Mouse (Mus musculus) stomach, embryonic 15.5 days (tissue): ENCODE measurements around the gene Zswim8. TPM values are rescaled to one million over a fixed set of nuclear protein-coding genes. Genes with fewer than 3 reads are reported as not detected.
"Not testable (repeated sequence)": the region's sequence is repeated elsewhere in the genome, so short reads cannot be mapped to it uniquely, and the experiment has no call there.

Source experiments
- ATAC-seq: fragments of 200-750 bp; cut with Nextera tagmentation; 2 replicates; pipeline ENCODE4 v1.8.0; 2017; ENCODE audit warnings: low read depth, moderate number of reproducible peaks, moderate TSS enrichment; ENCODE audit not compliant: insufficient read depth, low FRiP score
- H3K27ac ChIP-seq: fragments of 300-500 bp; sonication (generic); 2 replicates; pipeline ENCODE4 v1.5.1; 2015; ENCODE audit warnings: mild to moderate bottlenecking, inconsistent platforms
- H3K27me3 ChIP-seq: fragments of 300-500 bp; sonication (generic); replicated peaks from 2 replicates; pipeline ENCODE4 v1.6.1; 2015; ENCODE audit warnings: inconsistent platforms
- H3K36me3 ChIP-seq: fragments of 300-500 bp; sonication (generic); 2 replicates; pipeline ENCODE4 v1.6.1; 2015; ENCODE audit warnings: inconsistent platforms
- H3K4me1 ChIP-seq: fragments of 300-500 bp; sonication (generic); 2 replicates; pipeline ENCODE4 v1.6.1; 2015; ENCODE audit warnings: inconsistent platforms
- H3K4me2 ChIP-seq: fragments of 300-500 bp; sonication (generic); 2 replicates; pipeline ENCODE4 v1.6.1; 2015; ENCODE audit warnings: mild to moderate bottlenecking, inconsistent platforms
- H3K4me3 ChIP-seq: fragments of 300-500 bp; sonication (generic); replicated peaks from 2 replicates; pipeline ENCODE4 v1.5.1; 2015; ENCODE audit warnings: inconsistent platforms
- H3K9ac ChIP-seq: fragments of 300-500 bp; sonication (generic); 2 replicates; pipeline ENCODE4 v1.6.1; 2015; ENCODE audit warnings: inconsistent platforms
- H3K9me3 ChIP-seq: fragments of 300-500 bp; sonication (generic); 2 replicates; pipeline ENCODE4 v1.6.1; 2016; ENCODE audit warnings: inconsistent platforms
- WGBS: fragments of 180-500 bp; shearing (Covaris S2); methylation state at CpG from one replicate; pipeline ENCODE4 v1.1.7; 2015; 5-methylcytosine and 5-hydroxymethylcytosine counted together
- polyA plus RNA-seq: library from polyadenylated mRNA; unstranded; fragments of >200 nt; fragmentation: Nextera tagmentation; extraction: Ambion mirVana; gene quantifications from 2 replicates; pipeline ENCODE4 v1.2.1, GENCODE M21; 2015

Gene Zswim8
- polyA plus RNA-seq, 1 experiment from 2014 or later = 27.3 TPM

DNA sequence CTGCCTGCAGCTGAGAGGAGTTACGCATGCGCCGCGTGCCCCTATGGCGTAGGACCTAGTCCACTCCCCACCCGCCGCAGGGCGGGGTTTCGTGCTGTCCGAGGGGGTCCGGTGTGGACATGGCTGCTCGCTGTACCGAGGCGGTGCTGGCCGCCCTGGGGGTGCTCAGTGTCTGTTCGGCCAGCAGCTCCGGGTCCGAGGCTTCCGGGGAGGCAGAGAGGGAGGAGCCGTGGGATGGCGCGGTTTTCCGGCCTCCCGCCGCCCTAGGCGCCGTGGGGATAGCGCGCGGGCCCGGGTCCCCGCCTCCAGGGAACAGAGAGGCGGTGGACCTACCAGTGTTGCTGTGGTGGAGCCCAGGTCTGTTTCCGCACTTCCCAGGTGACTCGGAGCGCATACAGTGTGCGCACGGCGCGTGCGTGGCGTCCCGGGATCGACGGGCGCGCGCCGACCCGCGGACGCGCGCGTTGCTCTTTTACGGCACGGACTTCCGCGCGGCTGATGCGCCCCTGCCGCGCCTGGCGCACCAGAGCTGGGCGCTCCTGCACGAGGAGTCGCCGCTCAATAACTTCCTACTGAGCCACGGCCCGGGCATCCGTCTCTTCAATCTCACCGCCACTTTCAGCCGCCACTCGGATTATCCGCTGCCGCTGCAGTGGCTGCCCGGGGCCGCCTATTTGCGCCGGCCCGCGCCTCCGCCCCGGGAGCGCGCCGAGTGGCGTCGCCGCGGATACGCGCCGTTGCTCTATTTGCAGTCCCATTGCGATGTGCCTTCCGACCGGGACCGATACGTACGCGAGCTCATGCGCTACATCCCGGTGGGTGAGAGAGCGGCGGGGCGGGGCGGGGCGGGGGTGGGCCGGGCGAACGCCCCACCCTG lies 12.2 kb upstream of the Zswim8 start, which contains the start of gene Fut11:
TSS of gene Fut11 (plus strand) at position 85 of the 877 bp plus-strand sequence.
- Histone ChIP-seq H3K4me1 (peaks cover 21% of the 10 kb centered on the region), H3K9ac (peak within 1 kb of the TSS; percentile 75), H3K27me3 (no peaks in the 10 kb centered on the region), H3K36me3 (peaks cover 32% of the 10 kb centered on the region), H3K9me3 (no peaks in the 10 kb centered on the region), H3K4me3 (peak within 1 kb of the TSS; percentile 76), H3K27ac (peak within 1 kb of the TSS; percentile 97), H3K4me2 (peak within 1 kb of the TSS; percentile 72)
- peak; percentile 92 for ATAC-seq
- WGBS = under 1% methylated on average over 107 of the region's 111 CpGs

DNA sequence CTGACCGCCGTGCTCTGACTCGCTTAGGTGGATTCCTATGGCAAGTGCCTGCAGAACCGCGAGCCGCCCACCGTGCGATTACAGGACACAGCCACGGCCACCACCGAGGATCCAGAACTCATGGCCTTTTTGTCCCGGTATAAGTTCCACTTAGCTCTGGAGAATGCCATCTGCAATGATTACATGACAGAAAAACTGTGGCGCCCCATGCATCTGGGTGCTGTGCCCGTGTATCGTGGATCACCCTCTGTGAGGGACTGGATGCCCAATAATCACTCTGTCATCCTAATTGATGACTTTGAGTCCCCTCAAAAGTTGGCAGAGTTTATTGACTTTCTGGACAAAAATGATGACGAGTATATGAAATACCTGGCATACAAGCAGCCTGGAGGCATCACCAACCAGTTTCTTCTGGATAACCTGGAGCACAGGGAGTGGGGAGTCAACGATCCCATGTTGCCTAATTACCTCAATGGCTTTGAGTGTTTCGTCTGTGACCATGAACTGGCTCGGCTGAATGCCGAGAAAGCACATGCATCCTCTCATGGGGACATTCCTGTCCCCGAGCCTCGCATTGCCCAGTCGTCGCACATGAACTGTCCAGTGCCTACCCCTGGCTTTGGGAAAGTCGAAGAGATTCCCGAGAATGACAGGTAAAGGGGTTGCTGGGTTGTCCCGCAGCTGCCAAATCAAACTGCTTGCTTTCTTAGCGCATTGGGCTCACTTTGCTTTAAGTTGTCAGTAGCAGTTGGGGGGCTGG lies 11.4 kb upstream of the Zswim8 start:
- WGBS = 11% methylated on average over 27 of the region's 27 CpGs
- ATAC-seq = no peak
- Histone ChIP-seq H3K4me3 (peak overlapping the region; percentile 76), H3K4me2 (peak overlapping the region; percentile 72), H3K36me3 (peaks cover 26% of the 10 kb centered on the region), H3K27ac (peak overlapping the region; percentile 97), H3K27me3 (no peaks in the 10 kb centered on the region), H3K9ac (peak overlapping the region; percentile 75), H3K4me1 (peaks cover 21% of the 10 kb centered on the region), H3K9me3 (no peaks in the 10 kb centered on the region)

DNA sequence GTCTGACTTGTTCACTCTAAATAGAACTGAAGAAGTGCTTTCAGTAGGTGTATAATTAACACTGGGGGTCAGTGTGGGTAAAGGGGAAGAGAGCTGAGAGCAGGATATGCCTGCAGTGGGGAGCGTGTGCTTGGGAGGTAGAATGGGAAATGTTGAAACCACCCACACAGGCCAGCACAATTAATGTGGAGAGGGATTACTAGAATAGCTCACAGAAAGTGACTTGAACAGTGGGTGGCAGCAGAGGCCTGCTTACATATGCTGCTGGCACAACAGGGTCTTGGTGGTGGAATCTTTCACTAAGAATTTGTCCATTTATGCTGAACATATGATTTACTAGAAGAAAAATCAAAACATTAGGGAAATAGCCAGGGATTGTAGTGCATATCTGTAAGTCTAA lies 10.4 kb upstream of the Zswim8 start:
- Histone ChIP-seq H3K4me2 (peak overlapping the region; percentile 72), H3K9ac (no peak overlapping the region), H3K4me1 (peaks cover 29% of the 10 kb centered on the region), H3K4me3 (peak overlapping the region; percentile 76), H3K27ac (0 out of 2 replicates have a peak overlapping the region, but pooled peaks have one; percentile 8), H3K36me3 (peaks cover 17% of the 10 kb centered on the region), H3K9me3 (no peaks in the 10 kb centered on the region), H3K27me3 (no peaks in the 10 kb centered on the region)
- 19% methylated on average over 1 of the region's 1 CpGs for WGBS
- ATAC-seq = no peak

DNA sequence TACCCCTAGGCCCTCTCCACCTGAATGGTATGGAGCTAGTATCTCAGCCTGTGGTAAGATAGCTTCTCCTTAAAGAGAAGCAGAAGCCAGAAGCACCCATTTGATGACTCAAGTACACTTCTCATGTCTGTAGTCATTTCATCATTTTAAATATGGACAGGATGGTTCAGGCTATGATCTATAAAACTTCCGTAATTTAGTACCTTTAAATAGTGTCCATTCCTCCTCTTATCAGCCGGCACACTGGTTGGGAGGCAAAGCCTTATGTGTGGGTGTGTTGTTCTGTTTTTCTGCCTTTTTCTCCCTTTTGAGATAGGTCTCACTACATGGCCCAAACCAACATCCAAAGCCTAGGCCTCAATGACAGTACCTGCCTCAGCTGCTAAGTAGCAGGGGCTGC lies 8.8 kb upstream of the Zswim8 start:
- ATAC-seq = no peak
- Histone ChIP-seq H3K36me3 (peaks cover 5% of the 10 kb centered on the region), H3K27ac (no peak overlapping the region), H3K9ac (no peak overlapping the region; the same call in 1 of the 2 replicates), H3K4me3 (no peak overlapping the region), H3K4me1 (peaks cover 30% of the 10 kb centered on the region), H3K9me3 (no peaks in the 10 kb centered on the region), H3K4me2 (no peak overlapping the region; the same call in 1 of the 2 replicates), H3K27me3 (no peaks in the 10 kb centered on the region)
- WGBS = 82% methylated on average over 2 of the region's 2 CpGs

DNA sequence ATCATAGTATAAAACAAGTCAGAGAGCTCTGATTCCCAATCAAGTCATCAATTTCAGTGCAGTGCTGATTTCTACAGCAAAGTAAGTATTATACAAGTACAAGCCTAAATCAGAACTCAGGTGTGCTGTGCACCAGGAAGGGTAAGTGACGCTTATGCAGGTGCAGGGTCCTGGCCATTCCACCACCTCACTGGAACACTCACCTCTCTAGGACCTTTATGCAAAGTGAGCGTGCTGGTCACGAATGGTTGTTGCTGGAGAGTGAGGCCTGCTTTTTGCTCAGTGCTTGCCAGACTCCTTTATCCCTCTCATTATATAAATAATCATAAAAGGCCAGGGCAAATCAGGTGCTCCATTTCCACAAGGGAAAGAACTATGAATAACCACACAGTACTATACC lies 7.0 kb upstream of the Zswim8 start:
- H3K4me1 ChIP-seq = peaks cover 32% of the 10 kb centered on the region
- H3K36me3 ChIP-seq = peaks cover 9% of the 10 kb centered on the region; the same call in 1 of the 2 replicates
- no peaks in the 10 kb centered on the region for H3K27me3 ChIP-seq
- no peak overlapping the region for H3K27ac ChIP-seq
- WGBS = 67% methylated on average over 3 of the region's 3 CpGs
- H3K9me3 ChIP-seq = no peaks in the 10 kb centered on the region
- no peak overlapping the region for H3K4me2 ChIP-seq
- H3K9ac ChIP-seq = no peak overlapping the region
- ATAC-seq = no peak
- no peak overlapping the region for H3K4me3 ChIP-seq

DNA sequence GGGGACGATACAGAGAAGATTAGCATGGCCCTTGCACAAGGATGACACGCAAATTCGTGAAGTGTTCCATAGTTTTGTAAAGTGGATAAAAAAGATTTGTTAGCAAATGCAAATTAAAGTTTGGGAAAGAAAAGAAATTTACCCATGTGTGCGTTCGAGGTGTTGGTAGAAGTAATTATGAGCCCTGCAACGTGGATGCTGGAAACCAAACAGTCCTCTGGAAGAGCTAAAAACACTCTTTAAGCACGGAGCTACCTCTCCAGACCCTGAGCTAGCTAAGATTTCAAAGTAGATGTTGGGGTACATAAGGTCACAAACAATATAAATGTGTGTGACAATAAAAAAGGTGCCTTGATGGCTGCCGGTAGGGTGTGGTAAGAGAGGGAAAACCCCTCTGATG lies 5.8 kb upstream of the Zswim8 start:
- ATAC-seq = no peak
- 0 out of 2 replicates have a peak overlapping the region, but pooled peaks have one; percentile 10 for H3K9ac ChIP-seq
- H3K27ac ChIP-seq = peak overlapping the region; percentile 23; the same call in 1 of the 2 replicates
- 72% methylated on average over 8 of the region's 8 CpGs for WGBS
- H3K4me1 ChIP-seq = peaks cover 24% of the 10 kb centered on the region
- peak overlapping the region; percentile 58 for H3K4me2 ChIP-seq
- no peaks in the 10 kb centered on the region for H3K27me3 ChIP-seq
- no peaks in the 10 kb centered on the region for H3K9me3 ChIP-seq
- H3K36me3 ChIP-seq = peaks cover 9% of the 10 kb centered on the region; the same call in 1 of the 2 replicates
- H3K4me3 ChIP-seq = peak overlapping the region; percentile 90

DNA sequence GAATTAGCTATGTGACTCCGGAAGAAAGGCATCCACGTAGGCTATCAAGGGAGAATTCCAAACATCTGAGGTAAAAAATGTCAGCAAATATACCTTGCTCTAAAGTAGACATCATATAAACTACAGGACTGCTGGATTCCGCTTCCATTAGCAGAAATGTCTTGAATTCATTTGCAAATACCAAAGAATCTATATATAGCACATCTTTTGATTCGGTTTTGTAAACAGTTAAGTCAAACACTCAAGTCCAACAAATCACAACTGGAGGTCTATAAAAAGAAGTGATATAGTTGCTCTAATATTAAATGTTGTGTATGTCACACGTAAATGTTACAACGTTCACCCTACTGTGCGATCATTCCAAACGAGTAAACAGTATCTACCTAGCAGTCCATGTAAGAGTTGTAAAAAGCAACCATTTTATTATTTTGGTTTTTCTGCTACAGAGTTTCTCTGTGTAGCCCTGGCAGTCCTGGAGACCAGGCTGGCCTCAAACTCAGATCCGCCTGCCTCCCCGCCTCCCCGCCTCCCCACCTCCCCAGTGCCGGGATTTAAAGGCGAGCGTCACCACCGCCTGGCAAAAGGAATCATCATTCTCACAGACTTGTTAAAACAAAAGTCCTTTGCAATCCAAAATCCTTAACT lies 5.1 kb upstream of the Zswim8 start:
- H3K27me3 ChIP-seq = no peaks in the 10 kb centered on the region
- 3% methylated on average over 15 of the region's 15 CpGs for whole genome bisulfite sequencing
- peaks cover 17% of the 10 kb centered on the region for H3K4me1 ChIP-seq
- H3K9me3 ChIP-seq = no peaks in the 10 kb centered on the region
- H3K27ac ChIP-seq = peak overlapping the region; percentile 95
- peak overlapping the region; percentile 85 for H3K9ac ChIP-seq
- no peak for ATAC-seq
- peak overlapping the region; percentile 90 for H3K4me3 ChIP-seq
- H3K4me2 ChIP-seq = peak overlapping the region; percentile 58
- H3K36me3 ChIP-seq = peaks cover 9% of the 10 kb centered on the region; the same call in 1 of the 2 replicates

DNA sequence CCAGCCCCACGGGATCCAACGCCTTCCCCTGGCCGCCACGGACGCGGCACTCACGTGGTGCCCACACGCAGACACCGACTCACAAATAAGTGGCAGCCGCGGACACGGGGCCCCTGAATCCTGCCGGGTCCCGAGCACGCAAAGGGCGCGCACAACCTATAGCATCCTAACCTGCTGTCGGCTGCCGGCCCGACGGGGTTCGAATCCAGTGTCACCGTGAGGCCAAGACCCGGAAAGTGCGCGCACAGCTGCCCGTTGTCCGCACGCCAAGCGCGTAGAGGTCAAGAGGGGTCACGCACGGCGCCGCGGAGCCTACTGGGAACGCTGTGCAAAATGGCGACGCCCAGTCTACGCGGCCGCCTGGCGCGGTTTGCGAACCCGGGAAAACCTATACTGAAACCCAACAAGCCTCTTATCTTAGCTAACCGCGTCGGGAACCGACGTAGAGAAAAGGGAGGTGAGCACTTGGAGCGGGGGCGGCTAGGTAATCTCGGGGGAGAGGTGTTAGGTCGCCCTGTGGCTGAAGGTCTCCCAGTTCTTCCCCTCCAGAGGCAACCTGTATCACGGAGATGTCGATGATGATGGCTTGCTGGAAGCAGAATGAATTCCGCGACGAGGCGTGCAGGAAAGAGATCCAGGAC lies 4.5 kb upstream of the Zswim8 start, which contains the start of gene Chchd1:
TSS of gene Chchd1 (plus strand) at position 266 of the 641 bp plus-strand sequence.
- Histone ChIP-seq H3K4me3 (peak within 1 kb of the TSS; percentile 90), H3K4me2 (peak within 1 kb of the TSS; percentile 58), H3K27me3 (no peaks in the 10 kb centered on the region), H3K9ac (peak within 1 kb of the TSS; percentile 85), H3K27ac (peak within 1 kb of the TSS; percentile 95), H3K4me1 (peaks cover 16% of the 10 kb centered on the region; the same call in 1 of the 2 replicates), H3K9me3 (no peaks in the 10 kb centered on the region), H3K36me3 (peaks cover 9% of the 10 kb centered on the region; the same call in 1 of the 2 replicates)
- under 1% methylated on average over 61 of the region's 61 CpGs for WGBS
- peak; percentile 73 for ATAC-seq

DNA sequence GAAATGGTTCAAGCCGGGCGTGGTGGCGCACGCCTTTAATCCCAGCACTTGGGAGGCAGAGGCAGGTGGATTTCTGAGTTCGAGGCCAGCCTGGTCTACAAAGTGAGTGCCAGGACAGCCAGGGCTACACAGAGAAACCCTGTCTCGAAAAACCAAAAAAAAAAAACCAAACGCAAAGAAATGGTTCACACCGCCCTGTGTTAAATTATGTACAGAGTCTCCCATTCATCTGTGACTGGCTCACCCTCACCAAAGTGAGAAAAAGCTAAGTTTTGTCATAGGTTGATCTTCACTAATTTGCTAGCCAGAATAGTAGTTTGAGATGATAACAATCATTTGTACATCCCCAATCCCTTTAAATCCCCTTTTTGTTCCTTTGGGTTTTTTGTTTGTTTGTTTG lies 3.9 kb upstream of the Zswim8 start:
- not testable (repeated sequence) for H3K9me3 ChIP-seq, H3K27me3 ChIP-seq, ATAC-seq, H3K36me3 ChIP-seq
- WGBS = 12% methylated on average over 8 of the region's 8 CpGs
- peak overlapping the region; percentile 58 for H3K4me2 ChIP-seq
- H3K27ac ChIP-seq = peak overlapping the region; percentile 95
- peak overlapping the region; percentile 90 for H3K4me3 ChIP-seq
- H3K9ac ChIP-seq = peak overlapping the region; percentile 85; the same call in 1 of the 2 replicates
- peaks cover 18% of the 10 kb centered on the region for H3K4me1 ChIP-seq

DNA sequence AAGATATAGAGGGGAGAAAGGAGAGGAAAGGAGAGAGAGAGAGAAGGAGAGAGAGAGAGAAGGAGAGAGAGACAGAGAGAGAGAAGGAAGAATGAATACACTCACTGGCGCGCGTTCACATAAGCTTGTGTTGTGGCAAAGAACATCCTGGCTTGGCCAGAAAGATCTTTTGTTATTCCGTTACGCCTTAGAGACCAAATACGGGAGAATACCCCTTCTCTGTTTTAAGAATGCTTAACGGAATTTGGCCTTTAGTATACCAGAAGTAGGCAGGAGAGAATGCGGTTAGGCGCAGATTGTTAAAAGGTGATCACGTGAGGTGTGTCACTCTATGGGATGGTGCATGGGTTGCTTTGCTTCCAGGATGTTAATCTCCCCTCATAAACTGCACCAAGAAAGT lies 887 bp downstream of the Zswim8 start:
- no peaks in the 10 kb centered on the region for H3K27me3 ChIP-seq
- peak overlapping the region; percentile 90 for H3K4me3 ChIP-seq
- H3K36me3 ChIP-seq = peaks cover 33% of the 10 kb centered on the region
- 7% methylated on average over 10 of the region's 10 CpGs for WGBS
- peak overlapping the region; percentile 79 for H3K4me2 ChIP-seq
- H3K9me3 ChIP-seq = no peaks in the 10 kb centered on the region
- ATAC-seq = no peak
- H3K27ac ChIP-seq = no peak overlapping the region
- H3K9ac ChIP-seq = peak overlapping the region; percentile 99
- peaks cover 13% of the 10 kb centered on the region for H3K4me1 ChIP-seq

DNA sequence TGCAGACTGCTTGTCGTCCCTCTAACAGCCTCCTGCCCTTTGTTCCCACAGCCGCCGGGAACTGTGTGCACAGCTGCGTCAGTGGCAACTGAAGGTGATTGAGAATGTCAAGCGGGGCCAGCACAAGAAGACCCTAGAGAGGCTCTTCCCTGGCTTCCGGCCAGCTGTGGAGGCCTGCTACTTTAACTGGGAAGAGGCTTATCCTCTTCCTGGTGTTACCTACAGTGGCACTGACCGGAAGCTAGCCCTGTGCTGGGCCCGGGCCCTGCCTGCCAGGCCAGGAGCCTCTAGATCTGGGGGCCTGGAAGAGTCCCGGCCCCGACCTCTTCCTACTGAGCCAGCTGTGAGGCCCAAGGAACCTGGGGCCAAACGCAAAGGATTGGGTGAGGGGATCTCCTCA lies 6.5 kb downstream of the Zswim8 start:
- Histone ChIP-seq H3K4me2 (no peak overlapping the region), H3K27me3 (no peaks in the 10 kb centered on the region), H3K9me3 (no peaks in the 10 kb centered on the region), H3K27ac (peak overlapping the region; percentile 57; the same call in 1 of the 2 replicates), H3K9ac (no peak overlapping the region), H3K4me1 (peaks cover 9% of the 10 kb centered on the region), H3K36me3 (peaks cover 73% of the 10 kb centered on the region), H3K4me3 (no peak overlapping the region)
- 65% methylated on average over 11 of the region's 11 CpGs for WGBS
- ATAC-seq = peak; percentile 58
